Mouse (Mus musculus) midbrain, embryonic 14.5 days (tissue): Measurements from ENCODE around the gene Pnmal1. TPM values are rescaled to one million over a fixed set of nuclear protein-coding genes. Genes with fewer than 3 reads are reported as not detected.

Experiments used
- ATAC-seq: fragments of 200-750 bp; cut with Nextera tagmentation; 2 replicates; pipeline ENCODE4 v1.8.0; 2017; ENCODE audit warnings: moderate number of reproducible peaks, moderate library complexity; ENCODE audit not compliant: low FRiP score, low TSS enrichment
- DNase-seq: peaks from one replicate; pipeline ENCODE4 v3.0.0-alpha.2; 2015
- H3K27ac ChIP-seq: fragments of 300-500 bp; sonication (generic); replicated peaks from 2 replicates; pipeline ENCODE4 v1.5.1; 2014; ENCODE audit warnings: mild to moderate bottlenecking, low read depth, low read length, moderate library complexity
- H3K27me3 ChIP-seq: fragments of 300-500 bp; sonication (generic); 2 replicates; pipeline ENCODE4 v1.6.1; 2014; ENCODE audit warnings: low read length, control low read depth, mixed read lengths; ENCODE audit not compliant: control insufficient read depth, insufficient read depth
- H3K36me3 ChIP-seq: fragments of 300-500 bp; sonication (generic); 2 replicates; pipeline ENCODE4 v1.6.1; 2014; ENCODE audit warnings: low read length, control low read depth; ENCODE audit not compliant: control insufficient read depth, insufficient read depth
- H3K4me1 ChIP-seq: fragments of 300-500 bp; sonication (generic); 2 replicates; pipeline ENCODE4 v1.6.1; 2014; ENCODE audit warnings: mild to moderate bottlenecking, antibody characterized with exemption, low read length, control low read depth; ENCODE audit not compliant: control insufficient read depth, insufficient read depth
- H3K4me2 ChIP-seq: fragments of 300-500 bp; sonication (generic); 2 replicates; pipeline ENCODE4 v1.6.1; 2014; ENCODE audit warnings: mild to moderate bottlenecking, low read length, moderate library complexity
- H3K4me3 ChIP-seq: fragments of 300-500 bp; sonication (generic); replicated peaks from 2 replicates; pipeline ENCODE4 v1.5.1; 2014; ENCODE audit warnings: low read depth, low read length
- H3K9ac ChIP-seq: fragments of 300-500 bp; sonication (generic); replicated peaks from 2 replicates; pipeline ENCODE4 v1.6.1; 2014; ENCODE audit warnings: mild to moderate bottlenecking, low read length, moderate library complexity
- H3K9me3 ChIP-seq: fragments of 300-500 bp; sonication (generic); 2 replicates; pipeline ENCODE4 v1.6.1; 2016; ENCODE audit warnings: low read length, control low read depth, mixed read lengths; ENCODE audit not compliant: control insufficient read depth
- WGBS: fragments of 180-500 bp; shearing (Covaris S2); extraction: QIAGEN DNeasy Blood & Tissue Kit; methylation state at CpG from one replicate; pipeline ENCODE4 v1.1.7; 2014; 5-methylcytosine and 5-hydroxymethylcytosine counted together
- polyA plus RNA-seq: library from polyadenylated mRNA; unstranded; fragments of >200 nt; fragmentation: Nextera tagmentation; extraction: Ambion mirVana; gene quantifications from 2 replicates; pipeline ENCODE4 v1.2.1, GENCODE M21; 2014

Pnmal1 gene
- polyA plus RNA-seq, 1 experiment from 2014 or later: 69.8 TPM

DNA sequence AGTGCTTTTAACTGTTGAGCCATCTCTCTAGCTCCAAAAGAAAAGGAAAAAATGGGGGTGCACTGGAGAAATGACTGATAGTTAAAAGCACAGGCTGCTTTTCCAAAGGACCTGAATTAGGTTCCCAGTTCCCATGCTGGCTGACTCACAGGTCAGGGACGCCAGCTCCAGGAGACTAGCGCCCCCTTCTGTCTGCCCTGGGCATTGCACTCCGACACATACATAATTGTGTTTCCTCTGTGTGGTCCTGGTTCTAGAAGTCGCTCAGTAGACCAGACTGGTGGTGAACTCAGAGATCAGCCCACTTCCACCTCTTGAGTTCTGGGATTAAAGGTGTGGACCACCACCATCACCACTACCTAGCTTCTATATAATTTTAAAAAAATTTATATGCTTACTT, 22.2 kb upstream of the Pnmal1 start:
- no peak overlapping the region for H3K27ac ChIP-seq
- DNase-seq: no peak

DNA sequence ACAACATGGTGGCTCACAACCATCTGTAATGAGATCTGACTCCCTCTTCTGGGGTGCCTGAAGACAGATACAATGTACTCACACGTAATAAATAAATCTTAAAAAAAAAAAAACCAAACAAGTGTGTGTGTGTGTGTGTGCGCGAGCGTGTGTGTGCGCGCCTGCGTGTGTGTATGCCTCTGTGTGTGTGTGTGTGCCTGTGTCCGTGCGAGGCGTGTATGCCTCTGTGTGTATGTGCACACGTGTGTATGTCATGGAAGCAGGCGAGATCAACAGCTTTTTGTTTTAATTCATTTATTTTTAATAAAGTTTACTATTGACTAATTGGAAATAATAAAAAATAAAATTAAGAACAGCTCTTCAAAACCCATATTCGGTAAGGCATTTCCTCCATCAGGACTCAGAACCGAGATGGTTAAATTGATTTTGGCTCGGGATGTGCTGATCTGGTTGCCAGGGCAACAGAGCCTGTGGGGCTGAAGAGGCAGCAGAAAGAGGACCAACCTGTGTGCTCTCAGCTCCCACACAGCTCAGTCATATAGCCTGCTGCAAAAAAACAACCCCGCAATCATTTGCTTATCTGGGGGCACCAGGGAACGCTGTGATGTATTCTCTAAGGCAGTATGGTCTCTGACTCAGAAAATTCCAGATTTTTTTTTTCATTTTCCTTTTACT, 21.2 kb upstream of the Pnmal1 start:
- Histone ChIP-seq H3K4me3 (no peak overlapping the region), H3K36me3 (no peaks in the 10 kb centered on the region), H3K9me3 (no peaks in the 10 kb centered on the region), H3K27me3 (no peaks in the 10 kb centered on the region), H3K27ac (peak overlapping the region; percentile 89), H3K4me2 (peak overlapping the region; percentile 43), H3K9ac (no peak overlapping the region; the same call in 1 of the 2 replicates), H3K4me1 (peaks cover 49% of the 10 kb centered on the region)
- ATAC-seq (peak; percentile 90), DNase-seq (peak; percentile 93)
- 58% methylated on average over 17 of the region's 17 CpGs for WGBS

More for the DNA sequence above, 22.2 kb upstream of the Pnmal1 start:
- Histone ChIP-seq H3K27me3 (no peaks in the 10 kb centered on the region), H3K4me2 (no peak overlapping the region), H3K9ac (no peak overlapping the region), H3K4me1 (peaks cover 46% of the 10 kb centered on the region), H3K36me3 (no peaks in the 10 kb centered on the region), H3K9me3 (no peaks in the 10 kb centered on the region), H3K4me3 (no peak overlapping the region)
- 53% methylated on average over 4 of the region's 4 CpGs for WGBS
- ATAC-seq: no peak

DNA sequence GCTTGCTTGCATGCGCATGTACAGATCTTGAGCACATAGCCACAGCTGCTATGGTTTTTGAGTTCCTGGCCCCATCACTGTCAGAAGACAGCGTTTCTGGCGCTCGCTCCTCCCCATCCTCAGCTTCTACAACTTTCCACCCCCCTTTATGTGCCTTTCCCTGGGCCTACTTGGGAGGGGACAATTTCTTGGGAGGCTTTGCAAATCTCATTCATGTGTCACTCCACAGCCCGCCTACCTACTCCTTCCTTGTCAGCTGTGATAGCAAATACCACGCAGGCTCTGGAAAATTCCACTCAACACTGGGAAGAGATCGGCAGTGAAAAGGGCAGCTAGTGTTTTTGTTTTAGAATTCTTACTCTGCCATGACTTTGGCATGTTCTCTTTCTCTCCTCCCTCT, 19.2 kb upstream of the Pnmal1 start:
- H3K27me3 ChIP-seq: no peaks in the 10 kb centered on the region
- no peaks in the 10 kb centered on the region for H3K36me3 ChIP-seq
- no peak overlapping the region for H3K4me2 ChIP-seq
- H3K27ac ChIP-seq: peak overlapping the region; percentile 77
- H3K4me1 ChIP-seq: peaks cover 56% of the 10 kb centered on the region
- DNase-seq (peak; percentile 26), ATAC-seq (no peak)
- no peaks in the 10 kb centered on the region for H3K9me3 ChIP-seq
- WGBS: 39% methylated on average over 7 of the region's 7 CpGs
- H3K9ac ChIP-seq: no peak overlapping the region; the same call in 1 of the 2 replicates
- H3K4me3 ChIP-seq: no peak overlapping the region

DNA sequence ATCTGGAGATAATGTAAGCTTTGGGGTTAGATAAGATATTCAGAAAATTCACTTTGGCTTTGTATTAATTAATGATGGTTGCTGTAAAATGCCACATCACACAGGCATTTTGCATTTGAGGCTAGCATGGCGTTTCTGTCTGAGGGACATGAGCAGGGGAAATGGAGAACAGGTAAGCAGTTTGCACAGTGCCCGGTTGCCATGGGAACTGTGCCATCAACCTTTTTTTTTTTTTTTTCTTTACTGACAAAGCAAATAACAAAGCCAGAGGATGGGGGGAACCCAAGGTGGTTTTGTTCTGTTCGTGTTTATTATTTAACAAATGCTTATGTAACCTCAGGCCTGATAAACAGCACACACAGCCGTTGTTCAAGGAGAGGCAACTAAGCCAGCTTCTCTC, 16.6 kb upstream of the Pnmal1 start:
- no peaks in the 10 kb centered on the region for H3K9me3 ChIP-seq
- H3K4me3 ChIP-seq: no peak overlapping the region
- ATAC-seq: no peak
- DNase-seq: peak; percentile 83
- H3K9ac ChIP-seq: no peak overlapping the region
- H3K36me3 ChIP-seq: no peaks in the 10 kb centered on the region; the same call in 1 of the 2 replicates
- H3K27me3 ChIP-seq: no peaks in the 10 kb centered on the region
- H3K27ac ChIP-seq: peak overlapping the region; percentile 97
- 0 out of 2 replicates have a peak overlapping the region, but pooled peaks have one; percentile 17 for H3K4me2 ChIP-seq
- H3K4me1 ChIP-seq: peaks cover 75% of the 10 kb centered on the region
- WGBS: 30% methylated on average over 4 of the region's 4 CpGs

DNA sequence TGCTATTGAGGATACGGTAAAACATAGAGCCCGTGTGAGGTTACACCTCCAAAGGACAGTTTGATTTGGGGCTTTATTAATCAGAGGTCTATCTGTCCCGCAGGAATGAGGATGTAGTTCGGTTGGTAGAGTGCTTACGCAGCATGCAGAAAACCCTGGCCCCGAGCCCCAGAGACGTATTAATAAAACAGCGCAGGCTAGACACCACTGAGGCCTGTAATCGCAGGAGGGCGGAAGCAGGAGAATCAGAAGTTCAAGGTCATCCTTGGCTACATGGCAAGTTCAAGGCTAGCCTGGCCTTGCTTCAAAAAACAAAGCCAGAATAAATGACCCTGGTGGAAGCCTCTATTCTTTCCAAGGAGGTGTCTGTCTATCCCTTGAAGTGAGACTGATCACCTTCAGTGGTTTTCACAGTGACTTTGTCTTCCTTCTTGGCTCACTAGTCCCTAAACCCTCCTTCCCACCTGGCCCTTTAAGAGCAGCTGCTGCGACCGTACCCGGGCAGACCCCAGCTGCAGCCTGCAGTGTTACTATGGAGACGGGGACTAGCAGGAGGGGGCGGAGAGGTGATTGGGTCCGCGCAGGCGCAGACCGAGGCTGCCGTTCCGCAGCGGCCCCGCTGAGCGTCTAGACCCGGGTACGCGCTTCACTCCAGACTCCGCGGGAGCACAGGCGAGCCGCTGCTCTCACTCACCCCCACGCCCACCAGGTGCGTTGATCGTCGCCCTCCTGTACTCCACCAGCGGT, 15.2 kb upstream of the Pnmal1 start, which contains the start of gene Pnmal2:
Gene Pnmal2 (plus strand): TSS at position 622 of the 747 bp plus-strand sequence.
- WGBS: 11% methylated on average over 36 of the region's 36 CpGs
- H3K4me1 ChIP-seq: peaks cover 77% of the 10 kb centered on the region
- H3K4me2 ChIP-seq: peak within 1 kb of the TSS; percentile 96
- H3K4me3 ChIP-seq: peak within 1 kb of the TSS; percentile 80
- peak within 1 kb of the TSS; percentile 94 for H3K9ac ChIP-seq
- ATAC-seq: peak; percentile 90
- no peaks in the 10 kb centered on the region for H3K27me3 ChIP-seq
- peaks cover 8% of the 10 kb centered on the region for H3K36me3 ChIP-seq
- H3K9me3 ChIP-seq: no peaks in the 10 kb centered on the region
- H3K27ac ChIP-seq: peak within 1 kb of the TSS; percentile 97
- peak; percentile 97 for DNase-seq

DNA sequence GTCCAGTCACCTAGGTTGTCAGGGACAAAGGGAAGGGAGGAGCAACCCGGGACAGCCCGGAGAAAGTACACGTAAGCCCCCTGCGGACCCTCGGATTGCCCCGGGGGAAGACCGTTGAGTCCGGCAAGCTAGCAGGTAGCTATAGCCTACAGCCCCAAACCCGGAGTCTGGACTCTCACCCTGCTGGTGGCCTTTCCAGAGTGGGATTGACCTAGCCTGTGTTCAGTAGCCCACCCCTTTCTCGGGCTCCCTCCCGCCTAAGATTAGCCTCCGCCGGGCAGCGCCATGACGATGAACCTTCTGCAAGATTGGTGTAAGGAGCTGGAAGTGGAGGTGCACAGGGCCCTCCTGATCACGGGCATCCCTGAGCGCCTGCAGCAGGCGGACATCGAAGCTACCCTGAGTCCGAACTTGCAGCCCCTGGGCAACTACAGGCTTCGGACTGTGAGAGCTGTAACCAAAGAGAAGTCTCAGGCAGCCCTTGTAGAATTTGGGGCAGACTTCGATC, 14.6 kb upstream of the Pnmal1 start:
- ATAC-seq: no peak; the same call in 1 of the 2 replicates
- H3K9me3 ChIP-seq: no peaks in the 10 kb centered on the region
- no peaks in the 10 kb centered on the region for H3K27me3 ChIP-seq
- H3K4me2 ChIP-seq: peak overlapping the region; percentile 96
- H3K36me3 ChIP-seq: peaks cover 11% of the 10 kb centered on the region
- peaks cover 81% of the 10 kb centered on the region for H3K4me1 ChIP-seq
- H3K9ac ChIP-seq: peak overlapping the region; percentile 94
- DNase-seq: no peak
- peak overlapping the region; percentile 80 for H3K4me3 ChIP-seq
- WGBS: under 1% methylated on average over 22 of the region's 22 CpGs
- H3K27ac ChIP-seq: peak overlapping the region; percentile 97

DNA sequence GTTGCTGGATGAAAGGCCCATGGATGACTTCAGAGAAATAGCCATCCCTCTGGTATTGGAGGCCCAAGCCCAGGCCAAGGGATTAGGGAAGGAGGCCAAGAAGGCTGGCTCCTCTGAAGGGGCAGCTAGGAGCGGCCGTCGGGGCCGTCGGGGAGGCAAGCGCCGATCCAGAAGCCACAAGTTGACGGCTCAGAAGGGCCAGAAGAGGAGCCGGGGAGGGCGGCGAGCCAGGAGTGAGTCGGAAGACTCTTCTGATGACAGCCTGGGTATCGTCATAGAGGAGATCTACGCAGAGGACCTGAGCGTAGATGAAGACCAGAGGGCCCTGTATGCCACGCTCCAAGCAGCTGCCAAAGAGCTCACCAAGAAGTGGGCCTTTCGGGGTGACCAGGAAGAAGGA, 14.1 kb upstream of the Pnmal1 start:
- Histone ChIP-seq H3K9me3 (no peaks in the 10 kb centered on the region), H3K36me3 (peaks cover 11% of the 10 kb centered on the region), H3K27ac (peak overlapping the region; percentile 97), H3K4me1 (peaks cover 79% of the 10 kb centered on the region), H3K27me3 (no peaks in the 10 kb centered on the region), H3K4me3 (peak overlapping the region; percentile 80), H3K9ac (peak overlapping the region; percentile 94), H3K4me2 (peak overlapping the region; percentile 96)
- 10% methylated on average over 17 of the region's 17 CpGs for WGBS
- DNase-seq (peak; percentile 53), ATAC-seq (no peak)

DNA sequence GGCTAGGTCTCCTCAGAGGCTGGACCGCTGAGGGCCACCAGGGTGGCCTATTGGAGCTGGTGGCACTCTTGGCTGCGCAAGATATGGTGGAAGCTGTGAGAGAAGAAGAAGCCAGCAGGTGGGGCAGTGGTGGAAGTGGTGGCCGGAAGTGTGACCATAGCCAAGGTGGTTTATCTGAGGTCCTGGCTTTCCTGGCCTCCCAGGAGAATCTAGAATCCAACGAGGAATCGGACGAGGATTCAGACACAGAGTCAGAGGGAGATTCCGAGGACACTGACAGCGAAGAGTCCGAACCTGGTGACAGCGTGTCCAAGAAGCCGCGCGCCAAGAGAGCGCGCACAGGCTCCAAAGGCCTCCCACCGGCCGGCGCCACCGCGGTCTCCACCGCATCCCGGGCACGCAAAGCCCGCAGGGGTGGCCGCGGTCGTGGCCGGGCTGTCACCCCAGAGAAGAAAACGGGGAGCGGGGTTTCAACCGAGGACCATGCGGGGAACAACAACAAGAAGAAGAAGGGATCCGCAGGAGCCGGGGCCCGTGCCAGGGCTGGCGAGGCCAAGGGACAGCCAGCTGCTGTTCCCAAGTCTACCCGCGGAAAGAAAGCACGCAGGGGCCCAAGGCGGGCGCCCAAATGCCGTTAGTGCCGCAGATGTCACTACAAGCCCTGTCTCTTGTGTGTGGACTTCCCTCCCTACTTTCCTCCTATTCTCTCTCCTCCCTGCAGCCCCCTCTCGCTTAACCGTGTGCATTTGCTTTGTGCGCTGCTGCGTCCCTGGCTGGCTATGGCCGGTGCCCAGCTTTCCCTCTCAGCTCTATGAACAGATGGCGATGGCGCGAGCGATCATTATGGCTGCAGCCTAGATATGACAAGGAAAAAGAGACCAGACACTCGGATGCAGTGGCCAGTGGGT, 12.8 kb upstream of the Pnmal1 start:
- peaks cover 70% of the 10 kb centered on the region for H3K4me1 ChIP-seq
- peaks cover 11% of the 10 kb centered on the region for H3K36me3 ChIP-seq
- peak overlapping the region; percentile 96 for H3K4me2 ChIP-seq
- DNase-seq: peak; percentile 64
- no peaks in the 10 kb centered on the region for H3K27me3 ChIP-seq
- H3K4me3 ChIP-seq: peak overlapping the region; percentile 80
- ATAC-seq: no peak
- H3K9ac ChIP-seq: peak overlapping the region; percentile 94
- H3K27ac ChIP-seq: peak overlapping the region; percentile 97
- no peaks in the 10 kb centered on the region for H3K9me3 ChIP-seq
- 1% methylated on average over 53 of the region's 53 CpGs for WGBS
